ENCODE assay signal across 17 mouse cellular contexts in the genomic region with DNA sequence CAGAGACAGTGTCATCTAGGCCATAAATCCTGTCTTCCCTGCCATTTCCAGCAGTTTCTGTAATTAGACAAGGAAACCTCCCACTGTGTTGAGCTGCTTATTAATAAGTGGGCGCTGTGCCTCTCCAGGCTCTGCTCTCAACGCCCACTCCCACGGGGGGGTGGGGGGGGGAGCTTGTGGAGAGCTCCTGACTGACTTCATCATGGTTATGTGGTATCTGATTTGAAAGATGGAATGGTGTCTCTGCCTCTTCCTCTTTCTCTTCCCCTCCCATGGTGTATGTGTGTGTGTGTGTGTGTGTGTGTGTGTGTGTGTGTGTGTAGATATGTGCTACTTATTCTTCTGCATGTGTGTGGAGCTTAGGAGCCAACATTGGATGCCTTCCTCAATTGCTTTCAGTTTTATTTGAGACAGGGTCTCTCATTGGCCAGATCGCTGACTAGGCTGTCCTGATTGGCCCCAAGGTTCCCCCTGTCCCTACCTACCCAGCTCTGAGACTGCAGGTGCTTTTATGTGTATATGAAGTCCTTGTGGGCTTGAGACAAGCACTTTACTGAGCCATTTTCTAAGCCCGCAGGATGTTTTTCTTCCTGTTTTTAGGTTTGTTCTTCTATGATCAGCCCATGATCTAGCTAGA.
DNase-seq lines count a peak whose midpoint lies in the region; ATAC-seq and TF ChIP-seq lines count a peak whose summit lies in the region.
"Had no signal": no experiment of that assay in that cellular context is flagged by ENCODE, and none has a peak within 500 bp of the region (broad histone marks: within the 10 kb centered on the region; RNA-seq: fewer than 3 reads in every experiment).

No protein-coding gene starts in this region.

- H3K9me3 ChIP-seq in MEL (replicated peaks; ENCODE audit: insufficient read depth, low read length) = no peaks in the 10 kb centered on the region
- H3K9me3 ChIP-seq: embryonic facial prominence, embryonic 15.5 days; kidney, embryonic 15.5 days had no signal

- H3K9ac ChIP-seq in MEL (ENCODE audit: control insufficient read depth, low read depth, low read length, poor library complexity, severe bottlenecking) = peak overlapping the region; percentile 47
- H3K9ac ChIP-seq: embryonic facial prominence, embryonic 15.5 days; kidney, embryonic 15.5 days; liver, embryonic 14.5 days had no signal

- peaks cover 3 to 33% of the 10 kb centered on the region in 2 experiments for H3K36me3 ChIP-seq in MEL (ENCODE audit: control insufficient read depth in 1 of 2, insufficient read depth in 2 of 2, low read length in 2 of 2)
- H3K36me3 ChIP-seq: G1E had no signal

- TF ChIP-seq EP300 in MEL (IDR thresholded peaks at IDR 0.05; ENCODE audit: low read depth in 1 of 2, low read length in 2 of 2) = peak; percentile 60 to 67; a peak in 3 of 4 replicates

- no peak for TF ChIP-seq CTCF in layer of hippocampus, adult 2 months (conservative IDR thresholded peaks at IDR 0.05)
- no peak for TF ChIP-seq CTCF in MEL (IDR thresholded peaks at IDR 0.05 in 2 of 3, conservative IDR thresholded peaks at IDR 0.05 in 1 of 3; ENCODE audit: control insufficient read depth in 1 of 3, insufficient read depth in 1 of 3, low read depth in 2 of 3, low read length in 3 of 3, poor library complexity in 1 of 3, severe bottlenecking in 1 of 3)

- no peak for TF ChIP-seq POLR2A in MEL (IDR thresholded peaks at IDR 0.05; ENCODE audit: control insufficient read depth in 1 of 2, insufficient read depth in 1 of 2, low read depth in 1 of 2, low read length in 2 of 2, poor library complexity in 1 of 2)

- peaks cover 2% of the 10 kb centered on the region; the same call in 1 of the 2 replicates for H3K79me2 ChIP-seq in MEL (ENCODE audit: control insufficient read depth, insufficient read depth, low read length, poor library complexity)

- no peak for TF ChIP-seq RAD21 in MEL (IDR thresholded peaks at IDR 0.05; ENCODE audit: low read depth, low read length)

- no peak overlapping the region for H3K27ac ChIP-seq in layer of hippocampus, adult 2 months
- H3K27ac ChIP-seq in MEL (ENCODE audit: control insufficient read depth, low read depth, low read length) = peak overlapping the region; percentile 86
- H3K27ac ChIP-seq: embryonic facial prominence, embryonic 15.5 days; left cerebral cortex, adult 2 months; liver, embryonic 14.5 days; macrophage had no signal

- H3K4me1 ChIP-seq in MEL (ENCODE audit: control insufficient read depth in 1 of 2, insufficient read depth in 2 of 2, low read length in 2 of 2) = peaks cover 25 to 30% of the 10 kb centered on the region in 2 experiments
- H3K4me1 ChIP-seq: embryonic facial prominence, embryonic 15.5 days had no signal

- no peak overlapping the region for H3K4me3 ChIP-seq in layer of hippocampus, adult 2 months
- 0 out of 4 replicates have a peak overlapping the region, but pooled peaks of 1 of the 2 experiments have one; percentile 14 for H3K4me3 ChIP-seq in MEL (ENCODE audit: control insufficient read depth in 1 of 2, insufficient read depth in 1 of 2, low read depth in 2 of 2, low read length in 2 of 2)
- H3K4me3 ChIP-seq: embryonic facial prominence, embryonic 15.5 days; kidney, embryonic 15.5 days; left cerebral cortex, adult 2 months had no signal

- DNase-seq in layer of hippocampus, adult 9-11 months = peak; percentile 11
- DNase-seq in layer of hippocampus, adult 2 months (ENCODE audit: low spot score in 2 of 2) = no peak
- DNase-seq in A20 (ENCODE audit: low read depth, low spot score) (peak; percentile 70), MEL (ENCODE audit: low read depth, low spot score) (peak; percentile 80)
- DNase-seq in urinary bladder, postnatal 4 days (ENCODE audit: low spot score in 2 of 2) = no peak
- no peak for DNase-seq in embryo, embryonic 9.5 days (ENCODE audit: extremely low spot score)
- DNase-seq: adrenal gland, postnatal 25 days; cerebellum, adult 9-10 months; gastrocnemius, postnatal 10 days; heart, postnatal 14 days had no signal

- peak; percentile 33 for ATAC-seq in megakaryocyte, adult 5-6 weeks (ENCODE audit: poor library complexity, severe bottlenecking)

- no peaks in the 10 kb centered on the region for H3K27me3 ChIP-seq in MEL (ENCODE audit: control insufficient read depth in 1 of 2, insufficient read depth in 2 of 2, low read length in 2 of 2)
- H3K27me3 ChIP-seq: embryonic facial prominence, embryonic 15.5 days; kidney, embryonic 15.5 days had no signal

TF ChIP-seq in MEL, 35 proteins besides CTCF, POLR2A, EP300 and RAD21:
- no peak for TF ChIP-seq MYC (IDR thresholded peaks at IDR 0.05; ENCODE audit: low read depth, low read length)
- no peak for TF ChIP-seq ZKSCAN1 (IDR thresholded peaks at IDR 0.05; ENCODE audit: low read depth, low read length)
- TF ChIP-seq SIN3A (IDR thresholded peaks at IDR 0.05; ENCODE audit: low read length) = peak; percentile 57
- TF ChIP-seq ZC3H11A (IDR thresholded peaks at IDR 0.05; ENCODE audit: low read depth, low read length) = no peak
- TF ChIP-seq ETS1 (IDR thresholded peaks at IDR 0.05; ENCODE audit: low read depth, low read length) = peak; percentile 83
- no peak for TF ChIP-seq CHD1 (IDR thresholded peaks at IDR 0.05; ENCODE audit: low read depth, low read length)
- no peak for TF ChIP-seq UBTF (IDR thresholded peaks at IDR 0.05; ENCODE audit: borderline replicate concordance, insufficient read depth, low read depth, low read length)
- TF ChIP-seq KAT2A (conservative IDR thresholded peaks at IDR 0.05; ENCODE audit: low read depth, low read length) = no peak
- no peak; the same call in 1 of the 2 replicates for TF ChIP-seq MAZ (IDR thresholded peaks at IDR 0.05; ENCODE audit: low read depth, low read length)
- no peak for TF ChIP-seq MYB (IDR thresholded peaks at IDR 0.05; ENCODE audit: low read depth, low read length)
- TF ChIP-seq E2F4 (IDR thresholded peaks at IDR 0.05; ENCODE audit: borderline replicate concordance, low read depth, low read length) = no peak
- TF ChIP-seq ZNF384 (IDR thresholded peaks at IDR 0.05; ENCODE audit: low read depth, low read length) = no peak
- peak; percentile 57; the same call in 1 of the 2 replicates for TF ChIP-seq GATA1 (IDR thresholded peaks at IDR 0.05; ENCODE audit: low read depth, low read length)
- TF ChIP-seq POLR2AphosphoS5 (IDR thresholded peaks at IDR 0.05; ENCODE audit: borderline replicate concordance, low read depth, low read length) = no peak
- no peak for TF ChIP-seq MXI1 (IDR thresholded peaks at IDR 0.05; ENCODE audit: low read depth, low read length)
- no peak for TF ChIP-seq BHLHE40 (IDR thresholded peaks at IDR 0.05; ENCODE audit: borderline replicate concordance, low read depth, low read length)
- peak; percentile 52 for TF ChIP-seq TCF12 (IDR thresholded peaks at IDR 0.05; ENCODE audit: low read depth, low read length)
- TF ChIP-seq TBP (IDR thresholded peaks at IDR 0.05; ENCODE audit: low read depth, low read length) = no peak; the same call in 1 of the 2 replicates
- no peak for TF ChIP-seq POLR2AphosphoS2 (IDR thresholded peaks at IDR 0.05; ENCODE audit: low read length)
- TF ChIP-seq NELFE (IDR thresholded peaks at IDR 0.05; ENCODE audit: low read depth, low read length) = no peak
- TF ChIP-seq MAFK (IDR thresholded peaks at IDR 0.05; ENCODE audit: borderline replicate concordance, low read depth, low read length) = no peak
- TF ChIP-seq NRF1 (IDR thresholded peaks at IDR 0.05; ENCODE audit: insufficient read depth, low read depth, low read length, poor library complexity, severe bottlenecking) = no peak
- no peak for TF ChIP-seq CHD2 (IDR thresholded peaks at IDR 0.05; ENCODE audit: low read length)
- TF ChIP-seq MEF2A (IDR thresholded peaks at IDR 0.05; ENCODE audit: extremely low read depth, insufficient replicate concordance, low read depth, low read length, poor library complexity, severe bottlenecking) = no peak
- peak; percentile 38; the same call in 1 of the 2 replicates for TF ChIP-seq RCOR1 (IDR thresholded peaks at IDR 0.05; ENCODE audit: low read depth, low read length)
- TF ChIP-seq JUND (IDR thresholded peaks at IDR 0.05; ENCODE audit: low read depth, low read length) = no peak
- no peak for TF ChIP-seq ZMIZ1 (IDR thresholded peaks at IDR 0.05; ENCODE audit: low read depth, low read length)
- TF ChIP-seq USF2 (IDR thresholded peaks at IDR 0.05; ENCODE audit: borderline replicate concordance in 1 of 2, insufficient read depth in 1 of 2, low read depth in 1 of 2, low read length in 2 of 2) = no peak
- TF ChIP-seq HCFC1 (IDR thresholded peaks at IDR 0.05; ENCODE audit: low read depth, low read length) = no peak
- peak; percentile 45; the same call in 1 of the 2 replicates for TF ChIP-seq ELF1 (IDR thresholded peaks at IDR 0.05; ENCODE audit: low read depth, low read length)
- TF ChIP-seq MAX (IDR thresholded peaks at IDR 0.05; ENCODE audit: low read length) = no peak
- no peak for TF ChIP-seq USF1 (IDR thresholded peaks at IDR 0.05; ENCODE audit: low read depth, low read length)
- no peak for TF ChIP-seq TAL1 (IDR thresholded peaks at IDR 0.05; ENCODE audit: low read length)
- TF ChIP-seq GABPA (IDR thresholded peaks at IDR 0.05; ENCODE audit: low read depth, low read length) = no peak
- no peak for TF ChIP-seq SMC3 (IDR thresholded peaks at IDR 0.05; ENCODE audit: low read depth, low read length)
TF ChIP-seq in MEL: peak in this region for 6.

Comparison
In these comparisons a context has a peak if more than half of its experiments do, and no peak if none do; other contexts are left out.
1. DNase-seq: peak in layer of hippocampus, adult 9-11 months (single experiment), A20 (single experiment) and MEL (single experiment); none in layer of hippocampus, adult 2 months (0 of 2), urinary bladder, postnatal 4 days (0 of 2) and embryo, embryonic 9.5 days (single experiment).